In genomic region chr11:99133285-99133897, GRCm38 (mm10) we compare ENCODE assay signal across 10 mouse cellular contexts. TPM values are rescaled to one million over a fixed set of nuclear protein-coding genes. Genes with fewer than 3 reads are reported as not detected.
DNase-seq lines count a peak whose midpoint lies in the region; ATAC-seq and TF ChIP-seq lines count a peak whose summit lies in the region.
"Had no signal": no experiment of that assay in that cellular context is flagged by ENCODE, and none has a peak within 500 bp of the region (broad histone marks: within the 10 kb centered on the region; RNA-seq: fewer than 3 reads in every experiment).

No protein-coding gene starts in this region.

- H3K27ac ChIP-seq in kidney, embryonic 15.5 days = peak overlapping the region; percentile 92
- 0 out of 2 replicates have a peak overlapping the region, but pooled peaks have one; percentile 5 for H3K27ac ChIP-seq in intestine, postnatal 0 days (ENCODE audit: low read depth, low read length)

- no peak for DNase-seq in kidney, postnatal 36 days
- peak; percentile 28 for DNase-seq in thymus, postnatal 4 days
- no peak for DNase-seq in thymus, adult 18-20 months
- no peak for DNase-seq in right cerebral cortex, postnatal 25 days
- DNase-seq in natural killer cell, adult 2 months (ENCODE audit: low spot score in 2 of 2) = no peak
- DNase-seq: cerebellum, adult 18-20 months; liver, postnatal 0 days had no signal

- WGBS in kidney, embryonic 15.5 days = 22% methylated on average over 5 of the region's 5 CpGs
- WGBS in intestine, postnatal 0 days = 37% methylated on average over 5 of the region's 5 CpGs

- 0 out of 2 replicates have a peak, but pooled peaks have one; percentile 30 for ATAC-seq in kidney, embryonic 15.5 days (replicated peaks; ENCODE audit: low FRiP score)
- no peak for ATAC-seq in intestine, postnatal 0 days
- ATAC-seq: liver, postnatal 0 days had no signal

- H3K9me3 ChIP-seq in kidney, embryonic 15.5 days (replicated peaks) = no peaks in the 10 kb centered on the region
- H3K9me3 ChIP-seq in intestine, postnatal 0 days (ENCODE audit: control insufficient read depth) = no peaks in the 10 kb centered on the region
- H3K9me3 ChIP-seq: G1E had no signal

- H3K4me3 ChIP-seq in kidney, embryonic 15.5 days (replicated peaks) = no peak overlapping the region
- H3K4me3 ChIP-seq in intestine, postnatal 0 days (ENCODE audit: low read depth, low read length) = no peak overlapping the region

- H3K27me3 ChIP-seq in kidney, embryonic 15.5 days = 0 out of 2 replicates have a peak, but pooled peaks cover 4% of the 10 kb centered on the region
- H3K27me3 ChIP-seq in intestine, postnatal 0 days (replicated peaks; ENCODE audit: control insufficient read depth, insufficient read depth, low read length) = no peaks in the 10 kb centered on the region

- H3K36me3 ChIP-seq in kidney, embryonic 15.5 days = no peaks in the 10 kb centered on the region
- H3K36me3 ChIP-seq in intestine, postnatal 0 days (ENCODE audit: control insufficient read depth, insufficient read depth) = no peaks in the 10 kb centered on the region
- H3K36me3 ChIP-seq: G1E had no signal

- no peak overlapping the region for H3K4me2 ChIP-seq in kidney, embryonic 15.5 days
- no peak overlapping the region for H3K4me2 ChIP-seq in intestine, postnatal 0 days (replicated peaks; ENCODE audit: low read depth)

- peaks cover 53% of the 10 kb centered on the region for H3K4me1 ChIP-seq in kidney, embryonic 15.5 days
- no peaks in the 10 kb centered on the region for H3K4me1 ChIP-seq in intestine, postnatal 0 days (replicated peaks; ENCODE audit: control insufficient read depth, insufficient read depth, low read length)

- no peak for TF ChIP-seq CTCF in intestine, postnatal 0 days (IDR thresholded peaks at IDR 0.05; ENCODE audit: low read depth)

- H3K9ac ChIP-seq in kidney, embryonic 15.5 days = no peak overlapping the region
- H3K9ac ChIP-seq in intestine, postnatal 0 days (ENCODE audit: low read depth, low read length) = no peak overlapping the region
- H3K9ac ChIP-seq: liver, postnatal 0 days had no signal

RNA-seq across cellular contexts. Expression of gene Ccr7, which starts 21.5 kb away (rescaled TPM):
- 0.17 and 0.18 TPM in 2 replicates for polyA plus RNA-seq in kidney, embryonic 15.5 days (2015; fragmentation: Nextera tagmentation; extraction: Ambion mirVana)
- polyA plus RNA-seq in intestine, postnatal 0 days (2015; fragmentation: Nextera tagmentation; extraction: Ambion mirVana) = 0.14 TPM in 1 of 2 replicates, not detected in the other
- polyA plus RNA-seq: G1E had no signal

RNA-seq across cellular contexts. Expression of gene Tns4, which starts 44.3 kb away (rescaled TPM):
- 0.29 and 0.32 TPM in 2 replicates for polyA plus RNA-seq in kidney, embryonic 15.5 days (2015; fragmentation: Nextera tagmentation; extraction: Ambion mirVana)
- polyA plus RNA-seq in intestine, postnatal 0 days (2015; fragmentation: Nextera tagmentation; extraction: Ambion mirVana) = 0.39 and 0.53 TPM in 2 replicates
